Mouse (Mus musculus) kidney, postnatal 14 days (tissue): Measurements from ENCODE around the gene Txlng.

Experiments used
- DNase-seq: peaks from one replicate; pipeline ENCODE4 v3.0.0; 2022; ENCODE audit warnings: mixed read lengths

Gene Txlng

GRCm38 (mm10) chrX:162759251-162760114 is 69.8 kb downstream of the Txlng start:
- DNase-seq: no peak

- DNase-seq: no peak
Observed at GRCm38 (mm10) chrX:162756058-162756457, 73.2 kb downstream of the Txlng start.

GRCm38 (mm10) chrX:162754314-162754713 is 74.9 kb downstream of the Txlng start:
- DNase-seq: no peak

GRCm38 (mm10) chrX:162752418-162752817 is 76.8 kb downstream of the Txlng start:
- DNase-seq: no peak

GRCm38 (mm10) chrX:162748696-162749420 is 80.4 kb downstream of the Txlng start:
- no peak for DNase-seq

GRCm38 (mm10) chrX:162736140-162736659 is 93.1 kb downstream of the Txlng start:
- DNase-seq: peak; percentile 19

GRCm38 (mm10) chrX:162734997-162735929 is 94.0 kb downstream of the Txlng start:
- DNase-seq: peak; percentile 68

GRCm38 (mm10) chrX:162730031-162730430 is 99.2 kb downstream of the Txlng start:
- DNase-seq: no peak
